Mouse (Mus musculus) spleen, adult 2 months (tissue): ENCODE measurements at regions not wholly inside any gene's neighbourhood (a gene's known extent, or its start where the extent isn't known, plus 50 kb on each side); places are given as distances from the start of the nearest gene placed in this dataset.

Experiments used
- CTCF ChIP-seq: fragments of 200-500 bp; IDR thresholded peaks from 2 replicates; pipeline ENCODE4 v1.5.1; 2011; ENCODE audit warnings: mild to moderate bottlenecking, inconsistent platforms; ENCODE audit not compliant: insufficient read depth, insufficient read length, insufficient replicate concordance; ENCODE audit errors: extremely low read depth
- POLR2A ChIP-seq: fragments of 200-500 bp; IDR thresholded peaks from 2 replicates; pipeline ENCODE4 v1.6.1; 2011; ENCODE audit warnings: low read depth, low read length, inconsistent platforms

DNA sequence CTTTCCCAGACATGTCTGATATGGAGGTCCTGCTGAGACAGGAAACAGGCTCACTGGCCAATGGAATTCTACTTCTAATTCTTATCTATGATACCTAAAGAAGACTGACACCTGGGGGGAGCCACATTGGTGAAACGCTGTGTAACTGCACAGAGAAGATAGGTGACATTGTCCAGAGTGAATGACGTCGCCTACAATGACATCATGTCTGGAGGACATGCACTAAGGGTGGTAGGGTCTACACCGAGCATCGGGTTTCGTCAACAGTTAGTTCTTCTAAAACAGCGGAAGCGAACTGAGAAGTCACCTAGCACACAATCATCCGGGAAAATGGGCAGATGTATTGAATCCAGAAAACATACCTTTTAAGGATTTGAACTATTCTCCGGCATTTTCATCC lies 402.7 kb upstream of the Map3k7 start:
- TF ChIP-seq POLR2A (no peak), CTCF (no peak)
